Mouse (Mus musculus) kidney, adult 9 months (tissue): ENCODE results near the gene Hipk2.

Experiments used
- DNase-seq: peaks from one replicate; pipeline ENCODE4 v3.0.0; 2022

Gene Hipk2

GRCm38 (mm10) chr6:38901636-38902035 is 25.7 kb upstream of the Hipk2 start:
- peak; percentile 28 for DNase-seq

GRCm38 (mm10) chr6:38901152-38901551 is 25.2 kb upstream of the Hipk2 start:
- DNase-seq: no peak

GRCm38 (mm10) chr6:38900479-38901126 is 24.6 kb upstream of the Hipk2 start:
- DNase-seq: no peak

GRCm38 (mm10) chr6:38900073-38900472 is 24.1 kb upstream of the Hipk2 start:
- no peak for DNase-seq

GRCm38 (mm10) chr6:38893615-38894014 is 17.6 kb upstream of the Hipk2 start:
- DNase-seq: no peak

- DNase-seq: no peak
These were observed 16.1 kb upstream of the Hipk2 start for GRCm38 (mm10) chr6:38892017-38892416.

GRCm38 (mm10) chr6:38889156-38889555 is 13.2 kb upstream of the Hipk2 start:
- DNase-seq: no peak

GRCm38 (mm10) chr6:38887436-38887835 is 11.5 kb upstream of the Hipk2 start:
- DNase-seq: no peak

- DNase-seq: no peak
These were observed 9.2 kb upstream of the Hipk2 start for GRCm38 (mm10) chr6:38885132-38885531.

- DNase-seq: no peak
These were observed 8.5 kb upstream of the Hipk2 start for GRCm38 (mm10) chr6:38884482-38884881.

GRCm38 (mm10) chr6:38882728-38883171 is 6.8 kb upstream of the Hipk2 start:
- no peak for DNase-seq

GRCm38 (mm10) chr6:38881975-38882374 is 6.0 kb upstream of the Hipk2 start:
- no peak for DNase-seq

GRCm38 (mm10) chr6:38881468-38881867 is 5.5 kb upstream of the Hipk2 start:
- DNase-seq: no peak

GRCm38 (mm10) chr6:38877674-38878073 is 1.7 kb upstream of the Hipk2 start:
- no peak for DNase-seq

GRCm38 (mm10) chr6:38875258-38876070 is 501 bp downstream of the Hipk2 start, which contains the start of gene Tbxas1:
Gene Tbxas1, plus strand, starts transcription at chr6:38875404.
- peak; percentile 43 for DNase-seq

GRCm38 (mm10) chr6:38874565-38875257 is 1.3 kb downstream of the Hipk2 start:
- DNase-seq: peak; percentile 40

GRCm38 (mm10) chr6:38874035-38874434 is 1.9 kb downstream of the Hipk2 start:
- peak; percentile 84 for DNase-seq

GRCm38 (mm10) chr6:38873316-38873715 is 2.6 kb downstream of the Hipk2 start:
- DNase-seq: no peak

GRCm38 (mm10) chr6:38871051-38871450 is 4.9 kb downstream of the Hipk2 start:
- DNase-seq: no peak

- DNase-seq: peak; percentile 65
These were observed 5.9 kb downstream of the Hipk2 start for GRCm38 (mm10) chr6:38870070-38870469.

- no peak for DNase-seq
These were observed 7.0 kb downstream of the Hipk2 start for GRCm38 (mm10) chr6:38868974-38869373.

GRCm38 (mm10) chr6:38867291-38867690 is 8.7 kb downstream of the Hipk2 start:
- DNase-seq: no peak

- DNase-seq: no peak
These were observed 9.2 kb downstream of the Hipk2 start for GRCm38 (mm10) chr6:38866761-38867160.

- DNase-seq: peak; percentile 87
These were observed 9.6 kb downstream of the Hipk2 start for GRCm38 (mm10) chr6:38866357-38866756.
